Mouse (Mus musculus) right cerebral cortex, postnatal 36 days (tissue): ENCODE measurements at regions not wholly inside any gene's neighbourhood (a gene's known extent, or its start where the extent isn't known, plus 50 kb on each side); places are given as distances from the start of the nearest gene placed in this dataset.

Experiments used
- DNase-seq, 2 experiments: peaks; one replicate each; pipeline ENCODE4 v3.0.0; 2022; ENCODE audit warnings: low spot score in 2 of 2, mixed read lengths in 1 of 2

DNA sequence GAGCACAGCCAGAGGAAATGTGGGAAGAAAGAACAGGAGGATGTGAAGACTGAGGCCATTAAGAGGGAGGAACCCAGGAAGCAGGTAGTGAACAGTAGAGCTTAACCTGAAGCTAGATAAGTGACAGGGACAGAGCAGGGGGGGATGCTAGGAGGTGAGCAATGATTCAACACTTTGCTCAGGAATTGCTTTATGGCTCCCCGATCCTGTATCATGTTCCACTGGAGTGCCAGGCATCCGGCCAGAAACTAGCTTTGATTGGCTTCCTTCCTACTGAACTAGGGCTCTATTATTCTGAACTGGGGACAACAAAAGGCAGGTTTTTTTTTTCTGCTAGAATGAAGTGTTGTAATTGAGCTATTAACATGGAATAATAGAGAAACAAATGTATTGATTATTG, 493.1 kb upstream of the Fat3 start:
- DNase-seq = no peak

DNA sequence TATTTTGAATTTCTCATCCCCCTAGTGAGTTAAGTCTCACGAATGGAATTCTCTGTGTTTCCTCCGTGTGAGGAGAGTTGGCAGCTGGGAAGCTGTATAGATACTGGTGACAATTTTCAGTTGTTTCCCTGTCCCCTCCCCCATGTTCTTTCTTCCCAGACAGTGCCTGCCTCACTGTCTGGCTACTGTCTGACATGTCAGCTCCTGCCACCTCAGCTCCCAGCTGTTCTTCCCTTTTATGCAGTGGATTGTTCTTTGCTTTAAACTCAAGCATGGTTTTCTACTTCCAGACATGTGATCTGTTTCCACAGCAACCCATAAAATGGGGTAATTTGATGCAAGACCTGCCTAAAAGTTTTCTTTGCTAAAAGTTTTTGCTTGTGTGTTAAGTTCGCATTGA, 487.0 kb upstream of the Fat3 start:
- peak in 1 of 2 experiments; percentile 18 for DNase-seq

DNA sequence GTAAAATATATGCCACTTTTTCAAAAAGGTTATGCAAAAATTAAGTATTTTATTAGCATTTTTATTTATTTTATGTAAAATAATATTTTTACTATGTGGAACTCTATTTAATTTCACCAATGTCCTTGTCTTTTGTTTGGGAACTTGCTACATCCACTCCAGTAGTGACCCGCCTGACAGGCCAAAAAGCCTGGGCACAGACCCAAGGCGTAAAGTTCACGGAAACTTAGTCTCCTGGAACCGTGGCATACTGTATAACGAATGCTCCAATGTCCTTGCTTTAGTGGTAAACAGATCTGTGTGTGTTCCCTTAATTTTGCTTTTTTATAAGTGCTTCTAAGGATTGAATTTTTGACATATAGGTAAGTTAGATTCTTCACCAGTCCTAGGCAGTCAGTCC, 476.2 kb upstream of the Fat3 start:
- no peak for DNase-seq

DNA sequence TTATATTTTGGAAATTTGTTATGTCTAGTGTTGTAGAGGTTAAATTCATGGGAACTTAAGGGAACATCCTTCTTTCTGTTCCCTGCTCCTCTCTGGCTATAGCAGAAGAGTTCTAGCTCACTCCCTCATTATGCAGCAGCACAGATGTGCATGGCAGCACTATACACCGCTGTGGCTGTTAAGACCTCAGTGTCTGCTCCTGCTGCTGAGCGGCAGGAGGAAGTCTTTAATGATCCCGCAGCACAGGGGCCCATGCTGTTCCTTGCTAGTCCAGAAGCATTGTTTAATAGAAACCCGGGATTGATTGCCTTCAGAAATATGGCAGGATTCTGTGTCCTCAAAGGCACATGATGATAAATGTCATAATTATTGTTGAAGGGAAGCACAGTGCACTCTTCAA, 469.3 kb upstream of the Fat3 start:
- DNase-seq = no peak

DNA sequence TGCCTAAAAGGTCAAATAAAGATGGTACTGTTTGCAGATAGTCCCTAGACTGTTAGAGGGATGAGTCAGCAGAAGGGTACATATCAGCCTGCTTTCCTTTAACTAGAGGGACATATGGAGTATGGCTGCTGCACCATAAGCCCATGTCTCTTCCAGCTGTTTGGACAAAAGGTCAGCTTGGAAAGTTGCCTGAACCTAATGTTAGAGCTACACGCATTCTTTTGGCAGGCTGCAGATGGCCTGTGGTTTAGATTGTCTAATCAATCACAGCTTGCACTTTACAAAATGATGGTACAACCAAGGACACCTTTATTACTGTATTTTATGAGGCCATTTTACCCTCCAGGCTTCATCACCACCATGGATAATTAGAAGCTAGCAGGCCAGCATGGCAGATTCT, 432.5 kb upstream of the Fat3 start:
- no peak for DNase-seq

DNA sequence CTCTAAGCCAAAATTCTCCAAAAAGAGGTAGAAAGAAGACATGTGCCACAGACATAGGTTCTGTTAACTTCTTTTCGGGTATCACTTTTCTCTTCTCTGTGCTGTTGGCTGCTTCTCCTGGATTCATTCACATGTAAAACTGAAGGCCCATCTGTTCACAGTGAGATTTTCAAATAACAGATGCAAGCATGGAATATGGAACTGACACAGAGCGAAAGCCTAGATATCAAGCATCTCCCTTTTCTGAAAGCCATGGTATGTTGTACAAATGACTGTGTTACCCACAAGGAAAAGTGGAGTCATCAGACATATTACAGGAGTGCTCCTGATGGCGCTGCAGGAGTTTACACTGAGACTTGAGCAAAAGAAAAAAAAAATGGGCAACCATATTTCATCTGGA, 430.5 kb upstream of the Fat3 start:
- peak; percentile 2 to 14 for DNase-seq

DNA sequence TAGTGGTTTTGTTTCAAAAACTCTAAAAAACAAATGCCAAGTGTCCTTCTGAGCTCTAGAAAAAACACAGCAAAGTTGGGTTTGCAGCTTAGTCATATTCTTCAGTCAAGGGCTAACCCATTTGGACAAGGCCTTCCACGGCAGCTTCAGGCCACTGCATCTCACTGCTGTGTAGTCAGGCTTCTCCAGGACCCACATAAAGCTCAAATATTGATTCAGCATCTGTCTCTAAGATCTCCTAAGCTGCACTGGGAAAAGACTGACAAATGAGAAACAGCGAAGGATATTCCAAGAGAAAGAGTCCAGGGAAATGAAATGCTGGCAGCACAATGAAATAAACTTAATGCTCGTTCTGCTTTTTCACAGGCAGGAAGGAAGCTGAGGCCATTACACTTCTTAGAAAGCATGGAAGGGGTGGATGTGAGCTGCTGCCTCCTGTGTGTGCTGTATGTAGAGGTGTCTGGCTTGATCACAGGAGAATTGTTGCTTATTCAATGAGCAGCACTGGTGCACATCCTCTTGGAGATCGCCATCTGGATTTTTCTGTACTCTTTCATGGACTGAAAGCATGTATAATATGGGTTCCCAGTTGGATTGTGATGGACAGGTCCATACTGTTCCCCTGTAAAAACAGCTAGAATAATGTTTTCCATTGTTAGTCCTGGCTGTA, 425.4 kb upstream of the Fat3 start:
- DNase-seq = no peak

DNA sequence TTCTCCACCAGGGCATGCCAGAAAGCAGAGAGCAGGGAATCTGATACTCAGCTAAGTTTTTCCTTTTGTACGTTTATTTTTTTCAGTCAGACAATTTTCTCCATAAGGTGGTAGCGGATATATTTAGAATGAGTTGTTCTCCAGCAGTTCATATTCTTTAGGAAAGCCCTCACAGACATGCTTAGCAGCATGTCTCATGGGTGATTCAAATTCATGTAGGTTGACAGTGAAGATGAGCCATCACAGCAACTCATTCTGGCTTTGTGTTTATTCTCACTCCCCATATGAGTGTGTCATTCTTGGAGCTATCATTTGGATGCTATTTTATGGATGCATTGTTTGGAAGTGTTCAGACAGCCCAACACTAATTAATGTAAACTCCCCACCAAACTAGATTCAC, 424.2 kb upstream of the Fat3 start:
- no peak for DNase-seq

DNA sequence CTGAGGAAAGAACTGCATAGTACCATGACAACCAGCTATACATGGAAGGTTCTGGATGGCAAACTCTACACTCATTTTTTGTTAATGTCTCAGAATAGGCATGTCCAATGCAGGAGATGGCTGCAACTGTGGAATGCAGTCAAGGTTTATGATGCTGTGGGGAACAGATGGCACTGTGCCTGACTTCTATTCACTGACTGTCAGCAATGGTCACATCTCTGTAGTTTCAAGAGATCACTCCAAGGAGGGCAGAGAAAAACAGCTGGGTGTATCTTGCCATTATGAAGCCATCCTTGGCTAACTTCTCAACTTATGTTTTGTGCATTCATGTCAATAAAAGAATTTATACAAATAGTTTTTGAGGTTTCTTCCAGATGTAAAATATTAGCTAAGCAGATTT, 405.1 kb upstream of the Fat3 start:
- no peak for DNase-seq

DNA sequence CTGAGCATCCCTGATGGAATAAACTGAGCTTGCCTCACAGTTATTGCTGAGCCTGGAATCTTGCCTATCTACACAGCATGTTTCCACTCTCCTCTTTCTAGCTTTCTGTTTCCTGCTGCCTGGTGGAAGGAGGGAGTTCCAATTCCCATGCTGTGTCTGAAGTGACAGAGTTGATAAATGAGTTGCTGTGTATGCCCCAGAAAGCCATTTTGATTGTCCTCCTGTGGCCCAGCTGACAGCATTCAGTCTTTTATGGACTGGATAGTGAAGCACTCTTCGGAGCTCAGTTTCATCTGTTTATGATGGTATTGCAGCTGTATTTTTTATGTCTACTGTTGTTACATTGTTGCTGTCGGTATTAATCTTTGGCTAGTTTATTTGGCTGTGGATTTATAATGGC, 398.0 kb upstream of the Fat3 start:
- no peak for DNase-seq

DNA sequence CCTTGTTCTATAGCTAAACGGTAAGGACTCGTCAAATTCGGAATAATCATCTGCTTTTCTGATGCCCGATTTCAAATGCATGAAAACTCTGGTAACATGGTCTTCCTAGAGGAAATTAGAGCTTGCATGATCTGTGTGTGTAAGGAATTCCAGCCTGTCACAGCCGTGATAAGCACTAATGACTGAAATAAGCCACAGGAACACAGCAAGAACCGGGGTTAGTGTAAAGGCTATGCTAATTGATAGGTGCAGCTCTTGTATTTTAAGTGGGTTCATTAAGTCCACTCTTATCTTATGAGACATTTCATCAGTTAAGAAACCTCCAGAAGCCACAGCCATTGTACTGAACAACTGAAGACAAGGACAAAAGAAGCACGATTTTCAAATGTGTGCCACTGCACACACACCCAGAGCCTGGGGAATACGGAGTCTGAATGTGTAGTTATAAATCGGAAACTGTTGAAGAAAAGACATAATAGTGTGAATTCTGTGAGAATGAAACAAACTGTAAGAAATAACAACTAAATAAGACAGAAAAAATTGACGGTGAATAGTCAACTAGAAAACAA, 351.5 kb upstream of the Fat3 start:
- no peak for DNase-seq

DNA sequence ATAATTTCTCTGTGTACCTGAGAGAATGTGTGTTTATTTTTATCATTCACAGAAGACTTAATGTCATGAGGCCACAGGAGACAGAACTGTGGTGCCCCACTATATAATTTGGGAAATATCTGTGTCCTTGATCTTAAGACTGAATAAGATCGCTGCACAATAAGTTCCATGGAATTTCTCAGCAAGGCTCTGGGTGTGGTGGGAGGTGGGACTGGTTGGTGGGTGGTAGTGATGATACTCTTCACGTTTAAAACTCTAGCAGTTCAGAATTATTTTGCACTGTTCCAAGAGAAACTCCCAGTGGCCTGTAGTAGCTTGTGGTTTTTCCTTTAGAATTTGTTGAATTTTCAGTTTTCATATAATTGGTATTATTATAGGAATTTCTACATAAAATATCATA, 307.4 kb upstream of the Fat3 start:
- DNase-seq = peak in 1 of 2 experiments; percentile 41

DNA sequence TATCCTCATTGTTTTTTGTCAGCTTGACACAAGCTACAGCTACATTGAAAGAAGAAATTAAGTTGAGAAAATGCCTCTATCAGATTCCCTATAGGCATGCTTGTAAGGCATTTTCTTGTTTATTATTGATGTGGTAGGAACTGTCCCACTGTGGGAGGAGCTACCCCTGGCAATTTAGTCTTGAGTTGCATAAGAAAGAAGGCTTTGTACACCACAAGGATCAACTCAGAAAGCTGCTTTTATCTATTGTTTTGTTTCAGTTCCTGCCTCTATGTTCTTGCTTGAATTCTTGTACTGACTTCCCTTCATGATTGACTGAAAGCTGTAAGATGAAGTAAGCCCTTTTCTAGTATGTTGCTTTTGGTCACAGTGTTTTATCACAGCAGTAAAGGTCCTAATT, 271.8 kb upstream of the Fat3 start:
- DNase-seq = no peak

DNA sequence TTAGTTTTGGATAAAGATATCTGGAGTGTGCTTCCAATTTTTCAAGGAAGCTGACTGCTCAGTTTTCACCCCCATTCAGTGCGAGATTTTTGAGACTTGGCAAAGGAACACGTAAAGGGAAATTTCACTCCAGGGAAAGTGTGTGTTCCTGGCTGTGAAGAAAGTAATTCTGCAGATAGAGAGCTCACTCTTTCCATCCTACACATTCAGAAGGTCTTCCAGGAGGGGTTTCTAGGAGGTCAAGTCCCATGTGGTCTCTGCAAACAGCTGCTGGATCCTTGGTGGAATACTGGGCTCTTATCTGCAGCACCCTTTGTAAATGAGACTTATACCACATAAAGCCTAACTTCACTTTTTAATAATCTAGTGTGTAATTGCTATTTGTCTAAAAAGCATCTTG, 226.6 kb upstream of the Fat3 start:
- DNase-seq = peak in 1 of 2 experiments; percentile 1

DNA sequence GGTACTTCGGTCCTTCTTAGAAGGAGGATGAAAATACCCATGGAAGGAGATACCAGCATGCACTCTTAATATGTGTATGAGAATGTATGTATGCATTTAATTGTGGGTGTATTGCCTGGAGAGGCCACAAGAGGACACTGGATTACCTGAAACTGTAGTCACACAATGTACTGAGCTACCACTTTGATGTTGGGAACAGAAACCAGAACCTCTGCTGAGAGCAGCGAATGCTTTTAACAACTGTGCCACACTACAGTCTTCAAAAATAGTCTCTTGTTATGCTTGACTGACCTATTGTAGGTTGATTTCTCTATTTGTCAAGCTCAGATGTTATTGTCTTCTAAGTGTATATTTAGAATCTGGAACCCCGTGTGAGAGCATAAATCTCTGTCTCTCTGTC, 201.3 kb upstream of the Fat3 start:
- DNase-seq = no peak

DNA sequence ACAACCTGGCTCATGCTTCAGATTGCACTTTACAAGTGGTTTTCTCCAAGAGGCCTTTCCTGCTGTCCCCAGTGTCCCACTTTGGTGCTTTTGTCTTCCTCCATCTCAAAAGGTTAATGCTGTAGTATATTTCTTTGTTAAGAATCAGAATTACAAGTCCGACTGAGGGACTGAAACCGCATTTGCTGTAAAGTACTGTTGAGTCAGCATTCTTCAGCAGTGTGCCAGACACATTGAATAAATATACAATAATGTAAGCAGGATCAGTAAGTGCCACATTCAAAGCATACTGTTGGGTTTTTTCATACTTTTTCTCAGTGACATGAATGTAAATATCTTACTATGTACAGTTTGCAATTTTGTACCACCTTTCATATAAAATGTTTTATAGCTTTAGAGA, 160.4 kb upstream of the Fat3 start:
- no peak for DNase-seq

DNA sequence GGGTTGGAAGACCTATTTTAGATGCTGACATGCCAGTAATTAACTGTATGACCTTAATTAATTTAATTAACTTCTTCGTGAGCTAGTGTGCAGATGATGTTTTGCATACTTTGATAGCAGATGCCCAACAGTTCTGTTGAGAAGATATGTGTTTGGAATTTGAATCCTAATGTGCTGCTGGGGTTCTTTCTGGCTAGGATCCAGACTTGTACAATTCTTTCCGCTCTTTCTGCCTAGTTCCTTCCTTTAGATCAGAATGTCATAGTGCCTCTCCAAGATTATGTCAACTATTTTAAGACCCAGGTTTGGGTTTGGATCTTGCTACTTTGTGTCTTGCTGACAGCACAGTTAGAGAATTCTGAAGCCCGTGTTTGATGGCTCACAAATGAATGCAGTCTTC, 159.9 kb upstream of the Fat3 start:
- DNase-seq = no peak
